Mouse (Mus musculus): ENCODE results near the gene Egfem1. TPM values are rescaled to one million over a fixed set of nuclear protein-coding genes. Genes with fewer than 3 reads are reported as not detected.

Egfem1 gene
- total RNA-seq, 2 experiments from 2014 or later = not detected

- ATAC-seq (replicated peaks; ENCODE audit: low FRiP score, low TSS enrichment, poor library complexity, severe bottlenecking) = no peak
These were observed 50.5 kb downstream of the Egfem1 start for GRCm38 (mm10) chr3:29132054-29132931.

- no peak for ATAC-seq (replicated peaks; ENCODE audit: low FRiP score, low TSS enrichment, poor library complexity, severe bottlenecking)
These were observed 52.7 kb downstream of the Egfem1 start for GRCm38 (mm10) chr3:29134509-29134908.

- ATAC-seq (replicated peaks; ENCODE audit: low FRiP score, low TSS enrichment, poor library complexity, severe bottlenecking) = no peak
These were observed 53.6 kb downstream of the Egfem1 start for GRCm38 (mm10) chr3:29135176-29136064.

GRCm38 (mm10) chr3:29136065-29136955, 54.5 kb downstream of the Egfem1 start:
- ATAC-seq (replicated peaks; ENCODE audit: low FRiP score, low TSS enrichment, poor library complexity, severe bottlenecking) = no peak

GRCm38 (mm10) chr3:29168401-29168800, 86.6 kb downstream of the Egfem1 start:
- ATAC-seq (replicated peaks; ENCODE audit: low FRiP score, low TSS enrichment, poor library complexity, severe bottlenecking) = no peak

GRCm38 (mm10) chr3:29169003-29169402, 87.2 kb downstream of the Egfem1 start:
- ATAC-seq (replicated peaks; ENCODE audit: low FRiP score, low TSS enrichment, poor library complexity, severe bottlenecking) = no peak

GRCm38 (mm10) chr3:29176991-29177390, 95.2 kb downstream of the Egfem1 start:
- no peak for ATAC-seq (replicated peaks; ENCODE audit: low FRiP score, low TSS enrichment, poor library complexity, severe bottlenecking)

DNA sequence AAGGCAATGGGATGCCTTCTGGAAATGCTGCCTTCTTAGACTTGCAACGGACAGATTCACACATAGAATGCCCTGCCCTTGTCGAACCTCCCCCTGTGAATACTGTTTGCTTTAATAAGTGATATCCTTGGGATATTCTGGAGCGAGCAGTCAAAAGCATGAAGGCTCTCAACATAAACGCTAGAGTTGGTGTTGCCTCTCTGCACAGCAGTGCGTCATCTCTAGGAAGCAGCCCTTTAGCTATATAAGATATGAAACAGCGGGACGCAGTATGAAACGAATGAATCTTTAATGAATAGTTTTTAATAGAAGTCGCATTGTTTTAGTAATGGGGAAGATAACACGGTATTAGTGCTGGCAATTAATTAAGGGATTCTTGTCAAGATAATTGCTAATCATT, 101.2 kb downstream of the Egfem1 start:
- ATAC-seq (replicated peaks; ENCODE audit: low FRiP score, low TSS enrichment, poor library complexity, severe bottlenecking) = no peak

- no peak for ATAC-seq (replicated peaks; ENCODE audit: low FRiP score, low TSS enrichment, poor library complexity, severe bottlenecking)
These were observed 101.9 kb downstream of the Egfem1 start for GRCm38 (mm10) chr3:29183615-29184198.

DNA sequence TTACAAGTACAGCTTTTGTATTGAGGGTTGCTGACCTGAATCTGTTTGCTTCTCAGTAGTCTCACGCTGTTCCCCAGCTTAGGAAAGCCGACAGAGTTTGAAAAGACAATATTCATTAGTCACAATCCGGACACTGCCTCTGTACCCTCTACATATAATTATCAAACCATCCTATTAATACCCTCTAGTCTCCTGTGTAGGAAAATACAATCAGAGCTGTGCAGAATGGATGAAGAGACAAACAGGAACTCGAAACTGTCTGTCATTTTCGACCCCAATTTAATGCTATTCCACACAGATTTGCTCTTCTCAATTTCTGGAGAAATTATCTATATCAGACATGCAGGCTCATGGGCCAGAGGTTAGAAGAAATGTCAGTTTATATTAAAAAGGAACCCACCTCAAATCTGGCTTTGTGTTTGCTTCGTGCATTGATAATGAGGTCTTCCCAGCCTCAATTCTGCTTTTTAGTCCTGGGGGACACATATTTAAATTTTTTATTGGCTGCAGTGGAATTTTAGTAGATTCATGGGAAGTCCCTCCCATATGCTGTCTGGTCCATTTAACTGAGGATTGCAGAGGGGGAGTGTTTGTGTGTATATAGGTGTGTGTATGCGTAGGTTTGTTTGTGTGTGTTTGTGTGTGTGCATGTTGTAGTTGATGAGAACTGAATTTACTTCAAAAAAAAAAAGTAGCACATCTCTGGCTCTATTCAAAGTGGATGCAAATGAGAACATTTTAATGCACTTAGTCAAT, 102.8 kb downstream of the Egfem1 start:
- no peak for ATAC-seq (replicated peaks; ENCODE audit: low FRiP score, low TSS enrichment, poor library complexity, severe bottlenecking)

GRCm38 (mm10) chr3:29190263-29190662, 108.4 kb downstream of the Egfem1 start:
- no peak for ATAC-seq (replicated peaks; ENCODE audit: low FRiP score, low TSS enrichment, poor library complexity, severe bottlenecking)

DNA sequence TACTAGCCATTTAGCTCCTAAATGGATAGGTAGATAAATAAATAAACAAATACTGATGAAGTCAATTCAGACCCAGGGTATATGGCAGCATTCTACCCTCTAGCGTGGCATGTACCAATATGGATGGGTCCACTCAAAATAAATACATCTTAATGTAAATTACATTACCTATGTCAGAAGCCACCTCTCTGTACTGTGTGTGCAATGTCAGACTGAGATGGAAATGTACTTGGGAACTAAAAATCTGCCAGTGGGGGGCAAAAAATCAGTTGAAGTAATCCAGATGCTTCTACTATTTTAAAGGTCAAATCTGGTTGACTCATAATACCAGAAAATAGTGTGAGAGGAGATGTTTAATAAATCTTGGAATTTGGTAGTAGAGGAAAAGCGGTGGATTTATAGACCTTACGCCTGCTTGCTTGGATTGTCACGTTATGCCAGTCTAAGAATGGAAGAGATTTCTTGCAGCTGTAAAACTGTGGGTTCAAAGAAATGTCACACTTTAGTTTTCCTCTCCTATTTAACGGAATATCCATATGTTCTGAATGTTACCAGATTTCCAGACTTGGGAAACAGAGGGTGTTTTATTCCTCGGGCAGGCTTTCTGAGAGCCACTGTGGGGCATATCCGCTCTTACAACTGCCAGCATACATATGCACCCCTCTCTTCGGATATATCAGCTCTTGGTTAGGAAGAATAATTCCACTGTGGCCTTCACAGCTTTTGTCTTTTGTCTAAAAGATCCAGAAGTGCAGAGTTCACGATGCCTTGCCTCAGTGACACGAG, 116.1 kb downstream of the Egfem1 start:
- ATAC-seq (replicated peaks; ENCODE audit: low FRiP score, low TSS enrichment, poor library complexity, severe bottlenecking) = no peak

- ATAC-seq (replicated peaks; ENCODE audit: low FRiP score, low TSS enrichment, poor library complexity, severe bottlenecking) = no peak
These were observed 118.8 kb downstream of the Egfem1 start for GRCm38 (mm10) chr3:29200601-29201000.

DNA sequence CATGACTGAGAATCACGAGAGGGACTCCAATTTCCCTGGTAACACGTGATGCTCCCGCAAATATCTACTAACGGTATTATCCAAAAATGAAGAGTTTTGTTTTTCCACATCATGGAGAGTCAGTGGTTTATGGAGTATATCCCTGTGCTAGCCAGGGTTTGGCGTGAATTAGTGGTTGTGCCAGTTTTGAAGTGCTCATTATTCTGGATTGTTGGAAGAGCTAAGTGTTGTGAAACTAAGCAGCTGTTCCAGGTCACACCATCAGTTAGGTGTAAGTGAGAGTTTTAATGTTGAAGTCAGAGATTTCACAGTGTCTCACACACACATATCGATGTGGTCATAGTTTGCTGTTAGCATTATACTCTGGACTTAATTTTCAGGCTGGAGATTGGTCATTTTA, 120.7 kb downstream of the Egfem1 start:
- ATAC-seq (replicated peaks; ENCODE audit: low FRiP score, low TSS enrichment, poor library complexity, severe bottlenecking) = no peak

- ATAC-seq (replicated peaks; ENCODE audit: low FRiP score, low TSS enrichment, poor library complexity, severe bottlenecking) = no peak
These were observed 140.6 kb downstream of the Egfem1 start for GRCm38 (mm10) chr3:29222414-29222813.

- no peak for ATAC-seq (replicated peaks; ENCODE audit: low FRiP score, low TSS enrichment, poor library complexity, severe bottlenecking)
These were observed 147.9 kb downstream of the Egfem1 start for GRCm38 (mm10) chr3:29229712-29230111.

GRCm38 (mm10) chr3:29235477-29235876, 153.7 kb downstream of the Egfem1 start:
- ATAC-seq (replicated peaks; ENCODE audit: low FRiP score, low TSS enrichment, poor library complexity, severe bottlenecking) = no peak

DNA sequence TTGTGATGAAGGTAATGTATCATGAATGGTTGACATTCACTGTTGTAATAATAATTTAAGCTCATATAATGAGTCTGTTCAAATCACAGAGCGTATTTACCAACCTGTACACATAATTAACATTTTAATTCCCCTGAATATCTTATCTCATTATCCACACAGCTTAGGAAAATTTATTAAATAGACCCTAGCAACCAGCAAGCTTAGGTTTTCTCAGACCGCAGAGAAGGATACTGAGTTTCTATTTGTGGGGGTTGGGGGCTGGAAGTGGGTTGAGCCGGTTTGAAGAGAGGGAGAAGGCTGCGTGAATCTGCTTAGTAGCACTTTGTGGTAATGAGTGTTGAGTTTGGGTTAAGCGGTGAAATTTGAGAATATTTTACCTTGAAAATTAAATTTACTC, 154.7 kb downstream of the Egfem1 start:
- ATAC-seq (replicated peaks; ENCODE audit: low FRiP score, low TSS enrichment, poor library complexity, severe bottlenecking) = no peak

All from megakaryocyte-erythroid progenitor cell, adult 5-6 weeks (primary cell).